Mouse (Mus musculus) G1E (cell line): ENCODE data around the gene Gmpr.

Experiments used
- CTCF ChIP-seq: IDR thresholded peaks from 2 replicates; pipeline ENCODE4 v1.5.1; 2012; ENCODE audit warnings: low read depth, low read length, inconsistent platforms, mixed read lengths
- GATA1 ChIP-seq: IDR thresholded peaks from 2 replicates; pipeline ENCODE4 v1.6.1; 2012; ENCODE audit warnings: borderline replicate concordance, low read length, inconsistent platforms, mixed read lengths
- POLR2AphosphoS5 ChIP-seq: IDR thresholded peaks from 2 replicates; pipeline ENCODE4 v1.6.1; 2012; ENCODE audit warnings: low read depth, low read length, inconsistent platforms; ENCODE audit not compliant: insufficient replicate concordance

GRCm38 (mm10) chr13:45511706-45512435 lies 4.6 kb downstream of the Gmpr start:
- TF ChIP-seq CTCF (no peak), GATA1 (no peak), POLR2AphosphoS5 (no peak)
